Mouse (Mus musculus): Measurements from ENCODE around the gene Vegfd. TPM values are rescaled to one million over a fixed set of nuclear protein-coding genes. Genes with fewer than 3 reads are reported as not detected.

Gene Vegfd
- polyA plus RNA-seq (2016; fragmentation: Nextera tagmentation; extraction: Ambion mirVana) = 2.2 and 3.5 TPM in 2 replicates

GRCm38 (mm10) chrX:164373081-164373480 is at the start of gene Vegfd:
Gene Vegfd (plus strand): TSS chrX:164373378.
- ATAC-seq (ENCODE audit: insufficient number of reproducible peaks, low FRiP score) = no peak

GRCm38 (mm10) chrX:164323391-164323913 is 49.7 kb upstream of the Vegfd start:
- H3K4me2 ChIP-seq = no peak overlapping the region
- H3K27me3 ChIP-seq (replicated peaks) = no peaks in the 10 kb centered on the region
- H3K4me3 ChIP-seq = no peak overlapping the region
- 65% methylated on average over 4 of the region's 4 CpGs for WGBS
- no peaks in the 10 kb centered on the region for H3K4me1 ChIP-seq (replicated peaks)
- no peak for ATAC-seq (ENCODE audit: insufficient number of reproducible peaks, low FRiP score)
- no peaks in the 10 kb centered on the region; the same call in 1 of the 2 replicates for H3K9me3 ChIP-seq (replicated peaks)
- no peak overlapping the region for H3K27ac ChIP-seq (ENCODE audit: poor library complexity, severe bottlenecking)
- no peaks in the 10 kb centered on the region for H3K36me3 ChIP-seq
- H3K9ac ChIP-seq = no peak overlapping the region

More at GRCm38 (mm10) chrX:164373081-164373480, at the start of gene Vegfd:
- 14% methylated on average over 3 of the region's 3 CpGs for WGBS
- Histone ChIP-seq H3K4me3 (no peak within 1 kb of the TSS), H3K9ac (no peak within 1 kb of the TSS), H3K9me3 (replicated peaks) (no peaks in the 10 kb centered on the region), H3K36me3 (no peaks in the 10 kb centered on the region), H3K27ac (ENCODE audit: poor library complexity, severe bottlenecking) (0 out of 2 replicates have a peak within 1 kb of the TSS, but pooled peaks have one; percentile 27), H3K4me1 (replicated peaks) (no peaks in the 10 kb centered on the region), H3K27me3 (replicated peaks) (no peaks in the 10 kb centered on the region), H3K4me2 (no peak within 1 kb of the TSS)

- H3K27ac ChIP-seq (ENCODE audit: poor library complexity, severe bottlenecking) = no peak overlapping the region
- WGBS = 79% methylated on average over 2 of the region's 2 CpGs
- no peak for ATAC-seq (ENCODE audit: insufficient number of reproducible peaks, low FRiP score)
- no peaks in the 10 kb centered on the region for H3K36me3 ChIP-seq
- no peaks in the 10 kb centered on the region for H3K4me1 ChIP-seq (replicated peaks)
- no peak overlapping the region for H3K4me3 ChIP-seq
- no peaks in the 10 kb centered on the region for H3K27me3 ChIP-seq (replicated peaks)
- no peak overlapping the region for H3K9ac ChIP-seq
- no peaks in the 10 kb centered on the region for H3K9me3 ChIP-seq (replicated peaks)
- no peak overlapping the region for H3K4me2 ChIP-seq
Measured at GRCm38 (mm10) chrX:164330351-164330750, 42.8 kb upstream of the Vegfd start.

GRCm38 (mm10) chrX:164330766-164331165 is 42.4 kb upstream of the Vegfd start:
- no peaks in the 10 kb centered on the region for H3K4me1 ChIP-seq (replicated peaks)
- no peaks in the 10 kb centered on the region for H3K36me3 ChIP-seq
- H3K4me2 ChIP-seq = no peak overlapping the region
- no peaks in the 10 kb centered on the region for H3K9me3 ChIP-seq (replicated peaks)
- no peak overlapping the region for H3K27ac ChIP-seq (ENCODE audit: poor library complexity, severe bottlenecking)
- H3K9ac ChIP-seq = no peak overlapping the region
- WGBS = 53% methylated on average over 3 of the region's 3 CpGs
- no peak overlapping the region for H3K4me3 ChIP-seq
- no peaks in the 10 kb centered on the region for H3K27me3 ChIP-seq (replicated peaks)
- no peak for ATAC-seq (ENCODE audit: insufficient number of reproducible peaks, low FRiP score)

- no peak for ATAC-seq (ENCODE audit: insufficient number of reproducible peaks, low FRiP score)
Measured at GRCm38 (mm10) chrX:164338591-164338990, 34.6 kb upstream of the Vegfd start.

GRCm38 (mm10) chrX:164345359-164345938 is 27.7 kb upstream of the Vegfd start:
- no peak overlapping the region for H3K4me3 ChIP-seq
- H3K4me1 ChIP-seq (replicated peaks) = no peaks in the 10 kb centered on the region
- no peaks in the 10 kb centered on the region for H3K27me3 ChIP-seq (replicated peaks)
- H3K4me2 ChIP-seq = no peak overlapping the region
- WGBS = 78% methylated on average over 4 of the region's 4 CpGs
- no peak overlapping the region for H3K9ac ChIP-seq
- no peak for ATAC-seq (ENCODE audit: insufficient number of reproducible peaks, low FRiP score)
- no peaks in the 10 kb centered on the region for H3K9me3 ChIP-seq (replicated peaks)
- H3K36me3 ChIP-seq = no peaks in the 10 kb centered on the region
- no peak overlapping the region for H3K27ac ChIP-seq (ENCODE audit: poor library complexity, severe bottlenecking)

More at GRCm38 (mm10) chrX:164338591-164338990, 34.6 kb upstream of the Vegfd start:
- no peaks in the 10 kb centered on the region for H3K9me3 ChIP-seq (replicated peaks)
- H3K9ac ChIP-seq = no peak overlapping the region
- no peaks in the 10 kb centered on the region for H3K4me1 ChIP-seq (replicated peaks)
- H3K4me3 ChIP-seq = no peak overlapping the region
- H3K27me3 ChIP-seq (replicated peaks) = no peaks in the 10 kb centered on the region
- no peaks in the 10 kb centered on the region for H3K36me3 ChIP-seq
- no peak overlapping the region for H3K27ac ChIP-seq (ENCODE audit: poor library complexity, severe bottlenecking)
- WGBS = 75% methylated on average over 4 of the region's 4 CpGs
- H3K4me2 ChIP-seq = no peak overlapping the region

- H3K27ac ChIP-seq (ENCODE audit: poor library complexity, severe bottlenecking) = no peak overlapping the region
- WGBS = 45% methylated on average over 3 of the region's 3 CpGs
- ATAC-seq (ENCODE audit: insufficient number of reproducible peaks, low FRiP score) = no peak
Measured at GRCm38 (mm10) chrX:164348937-164349336, 24.2 kb upstream of the Vegfd start.

GRCm38 (mm10) chrX:164365153-164365865 is 7.9 kb upstream of the Vegfd start:
- no peak overlapping the region for H3K4me3 ChIP-seq
- H3K36me3 ChIP-seq = no peaks in the 10 kb centered on the region
- H3K27me3 ChIP-seq (replicated peaks) = no peaks in the 10 kb centered on the region
- H3K4me1 ChIP-seq (replicated peaks) = no peaks in the 10 kb centered on the region
- H3K9me3 ChIP-seq (replicated peaks) = no peaks in the 10 kb centered on the region
- H3K9ac ChIP-seq = no peak overlapping the region
- H3K27ac ChIP-seq (ENCODE audit: poor library complexity, severe bottlenecking) = no peak overlapping the region
- no peak overlapping the region for H3K4me2 ChIP-seq
- WGBS = 83% methylated on average over 4 of the region's 4 CpGs
- ATAC-seq (ENCODE audit: insufficient number of reproducible peaks, low FRiP score) = no peak

More at GRCm38 (mm10) chrX:164348937-164349336, 24.2 kb upstream of the Vegfd start:
- Histone ChIP-seq H3K36me3 (no peaks in the 10 kb centered on the region), H3K9me3 (replicated peaks) (no peaks in the 10 kb centered on the region), H3K27me3 (replicated peaks) (no peaks in the 10 kb centered on the region), H3K9ac (no peak overlapping the region), H3K4me1 (replicated peaks) (no peaks in the 10 kb centered on the region), H3K4me2 (no peak overlapping the region), H3K4me3 (no peak overlapping the region)

- no peaks in the 10 kb centered on the region for H3K4me1 ChIP-seq (replicated peaks)
- H3K9ac ChIP-seq = no peak overlapping the region
- H3K4me2 ChIP-seq = no peak overlapping the region
- H3K36me3 ChIP-seq = no peaks in the 10 kb centered on the region
- no peak overlapping the region for H3K27ac ChIP-seq (ENCODE audit: poor library complexity, severe bottlenecking)
- no peaks in the 10 kb centered on the region for H3K27me3 ChIP-seq (replicated peaks)
- no peak for ATAC-seq (ENCODE audit: insufficient number of reproducible peaks, low FRiP score)
- no peaks in the 10 kb centered on the region for H3K9me3 ChIP-seq (replicated peaks)
- H3K4me3 ChIP-seq = no peak overlapping the region
- 81% methylated on average over 3 of the region's 3 CpGs for WGBS
Measured at GRCm38 (mm10) chrX:164370576-164370975, 2.6 kb upstream of the Vegfd start.

GRCm38 (mm10) chrX:164374586-164374985 is 1.4 kb downstream of the Vegfd start:
- WGBS = 52% methylated on average over 5 of the region's 5 CpGs
- Histone ChIP-seq H3K36me3 (no peaks in the 10 kb centered on the region), H3K4me1 (replicated peaks) (no peaks in the 10 kb centered on the region), H3K27ac (ENCODE audit: poor library complexity, severe bottlenecking) (no peak overlapping the region), H3K4me3 (no peak overlapping the region), H3K4me2 (no peak overlapping the region), H3K9me3 (replicated peaks) (no peaks in the 10 kb centered on the region), H3K27me3 (replicated peaks) (no peaks in the 10 kb centered on the region), H3K9ac (no peak overlapping the region)
- ATAC-seq (ENCODE audit: insufficient number of reproducible peaks, low FRiP score) = no peak

- no peak for ATAC-seq (ENCODE audit: insufficient number of reproducible peaks, low FRiP score)
- Histone ChIP-seq H3K27me3 (replicated peaks) (no peaks in the 10 kb centered on the region), H3K4me2 (no peak overlapping the region), H3K36me3 (no peaks in the 10 kb centered on the region), H3K9me3 (replicated peaks) (no peaks in the 10 kb centered on the region; the same call in 1 of the 2 replicates), H3K27ac (ENCODE audit: poor library complexity, severe bottlenecking) (no peak overlapping the region), H3K4me3 (no peak overlapping the region), H3K9ac (no peak overlapping the region), H3K4me1 (replicated peaks) (no peaks in the 10 kb centered on the region)
- 72% methylated on average over 4 of the region's 4 CpGs for WGBS
Measured at GRCm38 (mm10) chrX:164379721-164380120, 6.5 kb downstream of the Vegfd start.
